Mouse (Mus musculus) right cerebral cortex, postnatal 25 days (tissue): ENCODE measurements at regions not wholly inside any gene's neighbourhood (a gene's known extent, or its start where the extent isn't known, plus 50 kb on each side); places are given as distances from the start of the nearest gene placed in this dataset.

ENCODE experiments used
- DNase-seq: peaks from one replicate; pipeline ENCODE4 v3.0.0; 2022

DNA sequence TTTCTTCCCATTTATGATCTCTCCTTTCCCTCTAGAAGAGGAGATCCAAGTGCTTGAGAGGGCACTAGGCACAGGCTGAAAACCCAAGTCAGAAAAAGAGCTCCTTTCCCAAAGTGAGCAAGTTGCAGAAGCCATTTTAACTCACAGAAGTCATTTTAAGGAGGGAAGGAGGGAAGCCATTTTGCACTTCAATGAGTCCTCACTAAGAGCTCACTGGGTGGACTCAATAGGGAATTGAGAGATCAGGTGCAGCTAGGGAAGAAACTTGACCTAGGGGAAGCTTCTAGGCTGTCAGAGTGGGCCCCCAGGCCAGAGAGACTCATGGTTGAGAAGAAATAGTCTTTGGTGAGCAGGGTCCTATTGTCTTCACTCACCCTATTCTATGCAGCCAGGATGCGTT lies 363.5 kb upstream of the Nrp1 start:
- DNase-seq, result no peak

DNA sequence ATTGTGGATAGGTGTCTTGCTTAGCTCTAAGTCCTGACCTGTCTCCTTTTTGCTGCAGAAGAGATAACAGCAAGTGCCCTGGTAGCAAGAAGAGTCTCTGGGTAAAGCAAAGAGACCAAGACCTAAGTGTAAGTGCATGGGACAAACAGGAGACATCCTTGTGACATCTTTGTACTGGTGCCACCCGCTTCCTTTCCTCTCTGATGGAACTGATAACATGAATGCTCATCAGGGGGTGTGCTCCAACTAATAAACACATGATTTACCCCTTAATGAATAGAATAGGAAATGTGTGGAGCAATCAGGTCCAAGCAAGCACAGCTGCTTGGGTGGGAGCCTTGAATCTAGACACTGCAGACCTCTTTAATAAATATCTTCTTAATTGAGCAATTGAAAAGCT lies 362.9 kb upstream of the Nrp1 start:
- no peak for DNase-seq

DNA sequence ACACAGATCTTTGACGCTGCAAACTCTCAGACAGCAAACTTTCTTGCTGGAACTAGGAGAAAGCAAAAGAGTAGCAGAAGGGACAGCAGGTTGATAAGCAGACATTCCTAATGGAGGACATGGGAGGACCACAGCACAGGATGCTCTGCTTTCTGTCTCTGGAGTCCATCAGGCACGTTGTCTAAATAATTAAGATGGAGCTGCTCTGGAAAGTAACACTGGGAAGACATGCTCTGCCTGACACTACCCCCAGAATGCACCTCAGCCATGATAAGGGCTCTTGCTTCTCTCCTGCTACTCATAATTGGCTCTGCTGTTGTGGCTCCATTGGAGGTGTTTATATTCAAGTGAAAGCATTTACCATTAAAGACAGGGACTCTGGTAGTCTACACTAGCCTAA lies 356.0 kb upstream of the Nrp1 start:
- DNase-seq, result no peak

DNA sequence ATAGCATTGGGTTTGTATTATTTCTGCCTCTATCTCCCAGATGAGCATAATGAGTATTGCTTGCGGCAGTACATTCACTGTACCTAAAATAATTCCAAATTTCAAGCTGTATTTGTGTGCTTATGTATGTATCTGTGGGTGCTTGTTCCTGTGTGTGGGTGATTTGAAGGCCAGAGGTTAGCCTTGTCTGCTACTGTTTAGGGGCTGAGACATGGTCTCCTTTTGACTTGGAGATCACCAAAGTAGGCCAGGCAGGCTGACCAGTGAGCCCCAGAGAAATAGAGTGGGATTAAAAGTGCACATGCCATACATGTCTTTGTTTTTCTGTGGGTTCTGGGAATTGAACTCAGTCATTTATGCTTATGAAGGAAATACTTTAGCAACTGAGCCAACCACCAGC lies 355.6 kb upstream of the Nrp1 start:
- DNase-seq, result no peak

DNA sequence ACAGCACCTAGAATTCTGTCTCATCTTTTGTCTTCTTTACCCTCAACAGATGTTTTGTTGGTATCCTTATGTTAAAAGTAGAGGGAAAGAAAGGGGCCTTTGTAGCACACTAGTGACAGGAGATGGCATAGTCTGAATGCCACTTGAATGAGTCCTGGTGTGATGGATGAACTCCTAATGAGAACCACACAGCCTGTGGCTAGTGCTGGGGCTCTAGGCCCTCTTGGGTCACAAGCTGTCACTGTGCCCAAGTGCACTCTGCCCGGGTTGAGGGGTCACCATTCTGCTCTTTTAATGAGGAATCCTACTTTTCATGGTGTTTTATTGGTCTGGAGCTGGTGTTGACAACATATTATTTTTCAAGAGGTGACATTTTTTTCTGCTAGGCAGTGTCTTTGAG lies 355.0 kb upstream of the Nrp1 start:
- DNase-seq, result no peak

DNA sequence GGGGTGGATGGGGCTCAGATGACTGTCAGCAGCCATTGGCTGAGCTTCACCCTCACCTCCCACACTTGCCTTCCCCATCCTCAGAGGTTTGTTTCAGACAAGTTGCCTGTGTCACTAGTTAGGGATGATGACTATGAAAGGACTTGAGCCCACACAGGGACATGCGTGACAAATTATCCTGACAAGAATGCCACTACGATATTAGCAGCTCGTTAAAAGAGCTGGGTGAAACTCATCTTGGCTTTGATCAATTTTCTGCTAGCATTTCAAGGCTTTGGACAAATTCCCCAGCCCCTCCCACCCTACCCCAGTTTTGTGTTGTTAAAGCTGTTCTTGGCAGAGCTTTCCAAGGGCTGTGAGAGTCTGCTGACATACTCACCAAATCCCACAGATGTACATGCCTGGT lies 354.5 kb upstream of the Nrp1 start:
- DNase-seq, result peak; percentile 30

DNA sequence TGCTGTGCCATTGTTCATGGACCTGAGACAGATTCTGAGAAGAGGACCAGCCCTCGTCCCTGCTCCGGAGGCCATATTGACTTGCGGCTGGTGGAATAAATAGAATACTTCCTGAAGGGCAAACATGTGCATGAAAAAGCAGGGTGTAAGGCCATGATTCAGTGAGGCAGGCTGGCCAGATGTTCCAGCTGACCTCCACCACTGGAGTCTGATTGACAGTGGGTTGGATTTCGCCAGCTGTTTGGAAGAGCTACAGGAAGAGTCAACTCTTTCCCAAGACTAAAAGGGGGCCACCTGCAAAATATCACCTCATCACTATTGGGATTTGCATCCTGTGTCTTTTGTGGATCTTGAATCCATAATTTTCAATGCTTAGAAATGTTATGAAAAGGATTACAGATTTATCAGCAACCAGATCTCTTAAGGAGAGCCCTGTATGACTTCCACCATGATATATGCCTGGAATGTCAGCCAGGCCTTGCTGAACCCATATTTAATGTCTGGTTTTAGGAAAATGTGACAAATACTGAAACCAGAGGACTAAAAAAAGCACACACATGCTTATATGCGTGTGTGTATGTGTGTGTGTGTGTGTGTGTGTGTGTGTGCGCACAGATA lies 348.9 kb upstream of the Nrp1 start:
- DNase-seq, result no peak

DNA sequence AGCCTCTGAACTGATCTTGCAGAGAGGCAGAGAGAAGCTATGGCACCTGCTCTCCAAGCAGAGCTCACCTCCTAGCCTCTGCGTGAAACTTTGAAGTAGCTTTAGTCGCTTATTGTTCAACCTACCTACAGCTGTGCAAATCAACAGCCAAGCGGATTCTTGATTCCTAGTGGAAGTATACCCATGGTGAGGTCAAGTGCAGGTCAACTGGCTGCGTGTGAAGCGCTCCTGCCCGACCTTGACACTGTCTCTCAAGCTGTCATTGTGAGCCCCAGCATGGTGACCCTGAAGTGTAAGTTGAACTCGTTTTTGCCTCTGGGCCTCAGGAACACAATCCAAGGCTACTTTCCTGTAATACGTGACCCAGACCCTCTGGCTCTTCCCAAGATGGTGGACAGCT lies 341.2 kb upstream of the Nrp1 start:
- no peak for DNase-seq

DNA sequence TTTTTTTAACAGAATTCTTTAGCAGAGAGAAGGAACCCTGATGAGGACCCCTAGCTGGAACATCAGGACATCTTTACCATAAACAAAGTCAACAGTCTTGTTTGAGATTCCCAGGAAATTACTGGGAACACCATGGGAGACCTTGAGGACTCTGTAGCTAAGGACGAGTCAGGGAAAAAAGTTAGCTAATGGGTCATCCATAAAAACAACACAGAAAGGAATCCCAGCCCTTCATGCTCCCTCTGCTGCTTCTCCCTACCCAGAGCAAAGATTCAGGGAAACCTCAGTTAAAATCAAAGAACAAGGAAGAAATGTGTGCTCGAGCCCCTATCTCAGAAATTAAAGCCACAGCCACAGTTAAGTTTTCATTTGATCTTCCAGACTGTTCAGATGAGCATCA lies 334.7 kb upstream of the Nrp1 start:
- no peak for DNase-seq

DNA sequence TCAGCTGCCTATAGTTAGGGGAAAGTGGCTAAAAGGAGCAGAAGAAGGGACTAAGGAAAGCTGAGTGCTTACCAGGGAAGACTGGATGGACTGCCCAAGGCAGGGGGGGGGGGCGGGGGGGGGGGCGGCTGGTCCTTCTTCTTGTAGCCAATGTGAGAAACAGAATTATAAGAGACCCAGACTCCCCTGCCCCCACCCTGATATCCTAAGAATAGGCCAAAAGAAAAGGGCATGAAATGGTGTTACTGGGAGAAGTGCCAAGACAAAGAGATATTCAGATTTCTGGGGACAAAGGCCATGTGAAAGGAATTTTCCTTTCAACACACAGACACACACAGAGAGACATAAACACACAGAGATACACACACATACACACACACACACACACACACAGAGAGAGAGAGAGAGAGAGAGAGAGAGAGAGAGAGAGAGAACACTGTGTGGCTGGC lies 333.6 kb upstream of the Nrp1 start:
- no peak for DNase-seq

DNA sequence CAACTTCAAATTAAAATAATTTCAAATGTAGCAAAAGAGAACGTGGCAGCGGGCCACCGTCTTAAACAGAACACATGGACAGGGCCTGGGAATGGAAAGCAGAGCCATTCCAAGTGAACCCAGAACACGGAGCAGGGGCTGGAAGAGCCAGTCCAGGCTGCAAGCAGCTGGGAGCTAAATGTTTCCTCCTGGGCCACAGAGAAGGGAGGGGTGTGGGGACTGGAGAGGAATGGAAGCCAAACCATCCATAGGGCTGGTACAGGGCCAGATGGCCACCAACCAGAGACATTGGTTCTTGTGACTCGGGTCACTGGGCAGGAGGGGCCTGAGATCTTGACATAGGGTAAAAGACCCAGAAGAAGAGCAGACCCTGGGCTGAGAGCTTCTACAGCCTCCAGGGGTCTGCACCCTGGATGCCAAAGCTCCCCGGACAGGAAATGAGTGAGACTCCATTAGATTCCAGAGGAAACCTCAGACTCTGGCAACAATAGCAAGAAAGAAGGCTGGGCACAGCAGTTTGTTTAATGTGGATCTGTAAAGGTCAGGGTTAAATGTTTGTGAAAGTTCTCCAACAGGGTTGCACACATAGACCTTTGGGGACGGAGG lies 333.1 kb upstream of the Nrp1 start:
- DNase-seq, result no peak

DNA sequence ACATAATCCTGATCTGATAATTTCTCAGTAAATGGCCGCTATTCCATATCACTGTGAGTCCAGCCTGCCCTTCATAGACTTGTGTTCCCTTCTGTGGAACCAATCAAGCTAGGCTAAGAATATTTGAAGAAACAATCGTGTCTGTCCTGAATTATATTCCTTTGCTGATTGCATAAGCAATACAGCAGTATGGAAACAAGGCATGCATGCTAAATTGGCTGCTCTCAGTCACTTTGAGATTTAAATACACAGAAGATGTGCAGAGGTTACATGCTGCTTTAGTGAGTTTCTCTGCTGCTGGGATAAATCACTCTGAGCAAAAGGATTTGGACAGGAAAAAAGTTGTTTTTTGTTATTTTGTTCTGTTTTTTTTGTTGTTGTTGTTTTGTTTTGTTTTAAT lies 331.4 kb upstream of the Nrp1 start:
- DNase-seq, result no peak

DNA sequence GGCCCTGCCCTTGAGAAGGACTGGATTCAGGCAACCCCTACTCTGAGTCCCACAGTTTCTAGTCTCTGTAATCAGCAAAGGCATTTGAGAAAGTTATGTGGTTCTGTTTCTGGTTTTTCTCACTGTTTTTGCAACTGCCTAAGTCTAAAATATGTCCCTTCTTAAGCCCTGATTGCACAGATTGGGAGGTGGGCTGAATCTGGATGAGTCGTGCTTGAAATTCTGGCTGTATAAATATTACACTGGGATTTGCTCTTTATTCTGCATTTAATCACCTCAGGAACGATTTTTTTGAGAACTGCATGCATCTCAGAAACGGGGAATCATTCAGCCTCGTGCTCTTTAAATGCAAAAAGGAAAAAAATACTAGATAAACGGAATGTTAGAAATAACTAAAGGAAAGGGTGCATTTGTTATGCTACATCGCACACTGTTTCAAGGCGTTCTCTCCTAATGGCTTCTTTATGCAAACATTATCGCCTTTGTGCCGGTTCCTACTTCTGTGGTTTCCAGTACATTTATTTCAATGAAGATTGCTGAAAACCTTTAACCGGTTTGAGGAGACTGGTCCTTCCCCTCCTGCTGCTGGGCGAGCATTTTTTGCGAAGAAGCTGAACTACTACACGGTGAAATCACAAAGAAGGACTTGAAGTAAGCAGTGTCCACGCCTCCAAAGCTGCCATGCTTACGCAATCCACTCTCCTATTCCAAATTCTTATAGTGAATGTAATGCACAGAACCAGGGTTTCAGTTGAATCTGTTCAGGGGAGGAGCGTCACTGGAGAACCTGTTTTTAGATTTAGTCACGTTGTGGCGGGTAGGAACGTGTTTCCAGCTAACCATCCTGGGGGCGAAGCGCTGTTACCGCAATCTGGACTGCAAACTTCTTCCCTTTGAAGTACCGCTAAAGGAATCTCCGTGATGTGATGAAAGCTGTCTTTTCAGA lies 327.8 kb upstream of the Nrp1 start:
- peak; percentile 69 for DNase-seq

DNA sequence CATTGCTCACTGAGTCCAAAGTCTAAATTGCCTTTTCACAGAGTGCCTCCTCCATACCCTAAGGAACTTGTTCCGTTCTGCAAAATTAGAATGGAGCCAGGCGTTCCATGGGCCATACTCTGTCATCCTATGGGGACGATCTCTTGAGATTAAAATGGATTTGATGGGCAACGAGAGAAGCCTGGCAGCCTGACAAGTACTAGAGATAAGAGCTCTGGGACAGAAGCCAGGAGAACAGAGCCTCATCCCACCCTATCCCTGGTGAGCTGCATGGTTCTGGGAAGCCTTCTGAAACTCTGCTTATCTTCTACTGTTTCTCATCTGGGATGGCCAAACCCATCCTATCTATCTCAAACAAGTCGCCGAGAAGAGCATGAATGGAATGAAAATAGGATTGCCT lies 324.3 kb upstream of the Nrp1 start:
- DNase-seq, result no peak

DNA sequence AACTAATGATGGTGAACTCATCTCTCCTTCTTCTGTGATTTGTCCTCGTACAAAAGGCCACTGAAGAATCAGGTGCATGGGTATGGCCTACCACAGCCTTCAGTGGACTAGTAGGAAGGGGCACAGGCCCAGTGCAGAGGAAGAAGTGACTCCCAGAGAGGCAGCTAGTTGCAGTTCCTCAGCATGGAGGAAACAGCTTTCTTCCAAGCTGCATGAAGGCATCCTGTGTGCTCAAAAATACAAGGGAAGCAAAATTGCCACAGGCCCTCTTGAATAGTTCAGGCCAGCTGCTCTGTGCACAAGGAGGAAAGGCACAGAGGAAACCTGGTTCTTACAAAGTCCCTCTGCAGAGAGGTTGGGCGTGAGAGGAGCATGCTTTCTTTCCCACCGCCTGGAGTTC lies 322.7 kb upstream of the Nrp1 start:
- DNase-seq, result no peak

DNA sequence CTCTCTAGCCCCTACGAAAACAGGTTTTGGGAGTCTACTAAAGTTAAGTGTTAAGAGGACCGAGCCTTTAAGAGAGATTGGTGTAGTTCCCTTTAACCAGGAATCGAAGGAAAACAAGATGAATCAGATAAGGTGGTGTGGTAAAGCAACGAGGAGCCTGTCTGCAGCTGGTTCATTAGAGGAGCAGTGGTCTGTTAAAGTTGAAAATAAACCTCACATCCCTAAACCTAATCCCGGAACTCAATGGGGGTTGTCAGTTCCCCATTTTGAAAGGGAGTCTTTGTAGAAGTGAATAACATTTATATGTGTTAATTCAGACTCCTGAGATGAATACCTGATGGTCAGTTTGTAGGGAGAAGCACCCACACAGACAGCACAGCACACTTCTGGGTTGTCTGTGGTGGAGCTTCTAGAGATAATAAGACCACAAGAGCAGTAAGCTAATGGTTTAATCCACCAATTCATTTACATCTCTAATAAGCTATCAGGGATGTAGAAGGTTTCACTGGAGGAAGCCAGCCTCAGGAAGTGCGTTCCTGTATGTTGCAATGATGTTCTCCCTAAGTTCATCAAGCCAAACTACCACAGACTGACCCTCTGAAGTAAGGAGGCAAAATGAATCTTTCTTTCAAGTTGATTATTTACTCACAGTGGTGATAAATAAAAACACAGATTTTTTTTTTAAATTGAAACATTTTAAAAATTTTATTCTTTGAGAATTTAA lies 318.9 kb upstream of the Nrp1 start:
- no peak for DNase-seq

DNA sequence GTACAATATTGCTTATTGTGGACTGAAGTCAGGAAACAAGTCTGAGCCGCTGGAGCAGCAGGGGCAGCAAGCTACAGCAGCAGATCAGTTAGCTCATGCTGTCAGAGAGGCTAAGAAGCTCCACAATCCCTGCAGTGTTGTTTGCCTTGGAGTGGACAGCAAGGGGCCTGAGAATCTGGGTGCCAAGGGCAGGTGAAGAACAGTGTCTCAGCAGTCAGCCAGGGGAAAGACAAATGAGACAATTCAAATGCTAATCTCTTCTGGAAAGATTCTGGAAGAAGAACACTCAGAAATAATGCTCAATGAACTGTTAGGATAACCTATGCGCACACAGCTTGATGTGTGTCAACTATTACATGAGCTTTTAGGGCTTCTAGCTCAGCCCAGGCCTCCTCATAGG lies 315.5 kb upstream of the Nrp1 start:
- DNase-seq, result no peak

DNA sequence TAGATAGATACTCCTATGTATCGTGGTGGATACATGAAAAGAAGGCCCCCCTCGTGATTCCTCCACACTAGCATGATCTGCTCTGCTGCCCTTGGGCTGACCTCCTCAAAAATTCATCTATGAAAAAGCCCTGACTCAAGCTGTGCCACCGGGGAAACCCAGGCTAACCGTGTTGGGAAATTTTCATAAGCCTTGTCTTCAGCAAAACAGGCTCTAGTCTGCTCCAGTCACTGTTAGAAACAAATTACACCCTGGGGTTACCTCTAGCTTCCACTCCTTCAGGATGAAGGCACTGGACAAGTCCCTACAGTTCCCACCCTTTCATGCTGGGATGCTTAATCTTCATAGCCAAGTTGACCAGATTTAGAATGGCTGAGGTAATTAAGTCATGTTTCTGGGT lies 315.0 kb upstream of the Nrp1 start:
- no peak for DNase-seq

DNA sequence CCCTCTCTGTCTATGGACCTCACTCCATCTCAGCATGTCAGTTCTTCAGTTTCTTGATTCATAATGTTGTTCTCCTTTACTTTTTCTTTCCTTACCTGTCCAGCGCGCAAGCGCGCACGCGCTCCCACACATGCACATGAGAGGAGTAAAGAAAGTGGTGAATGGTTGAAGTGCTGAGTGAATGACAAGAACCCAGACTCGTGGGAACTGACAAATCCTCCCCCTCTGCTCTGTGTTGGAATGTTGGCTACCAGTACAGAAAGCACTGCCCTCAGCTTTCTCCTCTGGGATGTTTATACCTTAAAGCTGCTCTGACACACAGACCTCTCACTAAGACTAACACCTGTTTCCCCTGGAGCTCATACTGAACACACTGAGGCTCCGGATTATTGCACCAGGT lies 302.2 kb upstream of the Nrp1 start:
- no peak for DNase-seq

DNA sequence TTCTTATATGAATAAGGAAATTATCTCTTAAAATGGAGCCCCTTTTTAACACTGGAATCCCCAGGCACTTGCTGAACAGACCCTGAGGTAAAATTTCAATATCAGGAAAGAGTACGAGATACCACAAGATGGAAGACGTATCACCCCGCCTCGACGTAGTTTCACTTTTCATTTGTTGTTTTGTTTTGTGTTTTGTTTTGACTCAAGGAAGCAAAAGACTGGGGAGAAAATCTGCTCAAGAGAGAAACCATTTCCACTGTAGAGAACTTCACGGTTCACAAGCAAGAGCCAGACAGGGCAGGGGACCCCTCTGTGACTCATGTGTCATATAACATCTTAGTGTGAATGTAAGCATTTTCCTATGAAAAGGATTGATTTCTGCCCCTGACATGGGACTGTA lies 300.6 kb upstream of the Nrp1 start:
- no peak for DNase-seq

DNA sequence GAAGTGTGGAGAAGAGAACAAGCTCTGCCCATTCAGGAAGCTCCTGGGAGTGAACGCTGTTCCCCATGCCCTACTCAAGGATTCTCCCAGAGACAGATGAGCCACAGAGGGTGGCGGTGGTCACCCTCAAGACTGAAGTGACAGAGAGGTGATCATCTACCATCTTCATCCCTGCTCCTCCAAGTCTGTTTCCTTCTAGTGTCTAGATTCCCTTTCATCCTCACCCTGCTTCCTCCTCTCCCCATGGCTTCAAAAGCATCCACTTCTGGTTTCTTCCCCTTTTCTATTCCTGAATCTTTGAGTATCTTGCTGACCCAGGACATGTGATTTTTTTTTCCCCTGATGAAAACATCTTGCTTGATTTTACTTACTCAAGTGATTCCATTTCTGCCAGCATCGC lies 298.6 kb upstream of the Nrp1 start:
- DNase-seq, result no peak

DNA sequence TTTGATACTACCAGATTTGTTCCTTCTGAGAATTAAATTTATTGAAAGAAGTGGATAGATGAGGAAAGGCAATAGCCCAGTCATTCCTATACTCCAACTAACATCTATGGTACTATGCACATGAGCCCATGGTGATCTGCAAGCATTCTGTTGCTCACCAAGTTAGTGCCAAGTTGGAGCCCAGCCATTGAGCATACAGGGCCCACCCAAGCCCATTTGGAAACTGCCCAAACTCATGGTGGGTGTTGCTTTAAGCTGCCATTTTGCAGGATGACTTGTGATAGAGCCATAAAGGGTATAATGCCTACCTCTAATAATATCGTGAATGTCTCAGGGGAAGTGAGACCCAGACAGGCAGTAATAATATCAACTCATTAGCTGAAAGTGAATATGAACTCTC lies 294.2 kb upstream of the Nrp1 start:
- no peak for DNase-seq

DNA sequence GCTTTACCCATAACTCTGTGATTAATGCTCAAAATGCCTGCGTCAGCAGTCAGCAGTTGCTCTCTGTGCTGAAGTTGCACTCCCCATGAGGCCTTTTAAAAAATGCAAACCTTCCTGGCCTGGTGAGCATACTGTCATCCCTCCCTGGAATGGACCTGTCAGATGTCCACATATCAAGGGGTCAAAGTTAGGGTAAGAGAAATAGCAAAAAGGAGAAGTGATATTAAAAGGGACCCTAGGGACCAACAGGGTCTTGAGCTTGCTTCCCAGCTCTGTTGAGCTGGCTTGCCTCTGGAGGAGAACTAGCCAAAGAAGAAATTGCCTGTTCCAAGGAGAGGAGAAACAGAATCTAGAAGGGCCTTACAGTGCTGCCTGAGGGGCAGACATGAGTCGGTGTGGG lies 293.3 kb upstream of the Nrp1 start:
- DNase-seq, result no peak
